Mouse (Mus musculus) adrenal gland, postnatal 36 days (tissue): ENCODE measurements around the gene Jmjd7. TPM values are rescaled to one million over a fixed set of nuclear protein-coding genes. Genes with fewer than 3 reads are reported as not detected.
A peak's percentile ranks its signal among the peaks of the same experiment; 100 is the strongest.

Experiments used
- DNase-seq, 2 experiments: peaks; one replicate each; pipeline ENCODE4 v3.0.0; 2021; ENCODE audit warnings: mixed read lengths in 1 of 2
- microRNA-seq: library from miRNA; unstranded; fragments of <30 nt; microRNA quantifications from one replicate; pipeline ENCODE4 v1.2.0, GENCODE M21; 2021
- total RNA-seq, 2 experiments: library from RNA; stranded (reverse); gene quantifications; 2 replicates each; pipeline ENCODE4 v1.2.3; 2021

Gene Jmjd7
- total RNA-seq, 2 experiments from 2014 or later = 7.1 to 9.1 TPM

DNA sequence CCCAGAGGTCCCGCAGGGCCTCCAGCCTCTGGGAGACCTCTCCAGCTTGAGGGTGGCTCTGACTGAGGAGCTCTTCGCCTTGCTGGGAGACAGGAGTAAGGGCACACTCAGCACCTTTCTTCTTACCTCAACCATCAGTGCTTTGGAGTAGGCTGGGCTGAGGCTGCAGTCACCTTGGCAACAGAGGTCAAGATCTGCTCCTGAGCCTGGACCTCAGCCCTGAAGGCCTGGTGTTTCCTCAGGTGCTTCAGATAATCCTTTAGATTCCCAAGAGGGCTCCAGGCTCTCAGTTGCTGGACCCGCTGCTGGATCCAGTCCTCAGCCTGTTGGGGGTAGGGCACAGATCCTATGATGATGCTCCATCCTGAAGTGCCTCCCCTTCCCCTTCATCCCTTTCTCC is 32.2 kb downstream of the Jmjd7 start:
- no peak for DNase-seq

DNA sequence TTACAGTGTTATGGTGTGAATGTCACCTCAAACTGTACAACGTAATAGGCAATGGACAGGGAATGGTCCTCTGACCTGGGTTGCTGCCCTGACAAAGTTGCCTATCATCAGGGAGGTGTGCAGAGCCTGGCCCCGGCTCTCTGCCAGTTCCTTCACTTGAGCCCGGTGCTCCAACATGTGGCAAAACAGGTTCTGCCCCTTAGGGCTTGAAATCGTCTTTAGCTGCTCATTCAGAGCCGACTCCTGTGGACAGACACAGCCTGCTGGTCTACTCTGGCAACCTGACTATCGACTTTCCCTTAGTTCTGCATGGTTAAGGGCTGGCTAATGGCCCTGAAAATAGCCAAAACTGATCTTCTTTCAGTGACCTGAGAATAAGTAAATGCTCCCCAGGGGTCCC is 32.9 kb downstream of the Jmjd7 start:
- peak in 1 of 2 experiments; percentile 37 for DNase-seq

DNA sequence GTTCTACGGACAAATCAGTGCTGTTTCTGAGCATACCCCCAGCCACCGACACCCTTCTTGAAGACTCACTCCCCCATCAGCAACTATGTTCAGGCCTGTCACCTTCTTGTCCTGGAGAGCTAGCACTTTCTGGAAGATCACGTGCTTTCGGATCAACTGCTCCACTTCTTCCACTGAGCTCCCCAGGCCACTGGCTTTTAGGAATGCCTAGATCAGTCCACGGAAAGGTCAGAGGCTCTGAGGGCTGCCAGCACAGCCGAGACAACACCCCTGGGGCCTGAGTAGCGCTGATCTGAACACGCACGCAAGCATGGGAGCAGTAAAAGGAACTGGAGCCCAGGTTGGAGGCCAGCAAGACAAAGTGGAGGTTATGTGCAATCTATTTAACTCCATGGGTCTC is 33.4 kb downstream of the Jmjd7 start:
- peak in 1 of 2 experiments; percentile 46 for DNase-seq

DNA sequence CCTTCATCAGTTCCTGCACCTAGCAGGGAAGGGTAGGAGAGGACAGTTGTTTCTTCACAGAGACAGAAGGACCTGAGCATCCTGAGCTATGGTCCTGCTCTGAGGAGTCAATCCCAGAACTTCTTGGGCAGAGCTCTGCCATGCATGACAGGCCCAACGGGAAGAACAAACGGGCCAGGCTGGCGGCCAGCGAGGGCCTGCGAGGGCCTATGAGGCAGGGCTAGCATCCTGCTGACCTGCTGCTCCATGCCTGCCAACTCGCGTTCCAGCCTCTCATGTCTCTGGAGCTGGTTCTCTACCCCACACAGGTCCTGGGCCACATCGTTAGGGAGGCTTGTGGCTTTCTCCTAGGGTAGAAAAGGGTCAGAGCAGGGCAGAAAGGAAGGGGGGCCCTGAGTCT is 35.0 kb downstream of the Jmjd7 start:
- DNase-seq = no peak

DNA sequence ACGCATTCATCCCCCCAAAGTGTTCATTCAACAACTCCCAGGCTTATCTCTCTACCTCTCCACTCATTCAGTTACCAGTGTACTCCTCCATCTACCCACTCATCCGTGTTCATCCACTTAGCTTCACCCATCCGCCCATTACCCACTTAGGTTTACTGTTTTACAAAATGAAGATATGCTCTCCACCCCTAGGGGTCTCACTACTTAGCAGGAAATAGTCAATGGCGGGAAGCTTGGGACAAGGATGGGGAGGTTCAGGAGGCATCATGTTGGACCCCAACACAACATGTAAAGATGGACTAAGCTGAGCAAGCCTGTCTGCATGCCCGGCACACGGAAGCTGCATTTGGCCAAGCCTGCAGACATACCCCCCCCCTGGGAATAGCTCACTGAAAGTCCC is 37.4 kb downstream of the Jmjd7 start:
- no peak for DNase-seq

DNA sequence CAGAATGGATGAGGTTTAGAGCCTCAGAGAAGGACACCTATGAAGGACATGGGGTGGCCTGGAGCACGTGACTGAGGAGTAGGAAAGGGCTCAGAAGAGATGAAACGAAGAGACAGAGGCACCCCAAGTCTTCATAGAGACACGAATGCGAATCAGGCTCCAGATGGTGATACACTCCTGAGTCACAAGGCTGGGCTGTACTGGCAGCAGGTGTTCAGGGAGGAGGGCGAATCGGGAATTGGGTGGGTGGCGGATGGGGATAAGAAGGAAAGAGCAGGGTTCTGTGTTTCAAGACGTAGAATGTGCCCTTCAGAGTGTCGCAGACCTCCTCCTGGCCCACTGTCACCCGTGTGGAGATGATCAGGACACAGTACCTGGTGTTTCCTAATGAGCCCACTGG is 38.0 kb downstream of the Jmjd7 start:
- DNase-seq = no peak

DNA sequence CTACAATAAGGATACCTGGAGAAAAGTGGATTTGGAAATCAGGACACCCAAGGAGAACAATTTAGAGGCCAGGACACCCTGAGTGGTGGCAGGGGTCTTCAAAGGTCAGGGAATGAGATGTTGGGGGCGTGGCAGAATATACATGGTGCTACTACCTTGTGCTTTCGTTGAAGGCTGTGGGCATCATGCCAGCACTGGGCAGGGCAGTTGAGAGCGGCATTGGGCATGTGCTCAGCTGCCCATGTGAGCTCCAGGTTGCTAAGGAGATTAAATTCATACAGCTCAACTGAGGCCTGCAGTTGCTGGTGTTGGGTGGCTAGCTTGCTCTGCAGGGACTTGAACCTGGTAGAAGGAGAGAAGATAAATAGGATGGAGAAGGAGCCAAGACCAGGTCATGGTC is 38.9 kb downstream of the Jmjd7 start:
- DNase-seq = peak; percentile 22 to 62

DNA sequence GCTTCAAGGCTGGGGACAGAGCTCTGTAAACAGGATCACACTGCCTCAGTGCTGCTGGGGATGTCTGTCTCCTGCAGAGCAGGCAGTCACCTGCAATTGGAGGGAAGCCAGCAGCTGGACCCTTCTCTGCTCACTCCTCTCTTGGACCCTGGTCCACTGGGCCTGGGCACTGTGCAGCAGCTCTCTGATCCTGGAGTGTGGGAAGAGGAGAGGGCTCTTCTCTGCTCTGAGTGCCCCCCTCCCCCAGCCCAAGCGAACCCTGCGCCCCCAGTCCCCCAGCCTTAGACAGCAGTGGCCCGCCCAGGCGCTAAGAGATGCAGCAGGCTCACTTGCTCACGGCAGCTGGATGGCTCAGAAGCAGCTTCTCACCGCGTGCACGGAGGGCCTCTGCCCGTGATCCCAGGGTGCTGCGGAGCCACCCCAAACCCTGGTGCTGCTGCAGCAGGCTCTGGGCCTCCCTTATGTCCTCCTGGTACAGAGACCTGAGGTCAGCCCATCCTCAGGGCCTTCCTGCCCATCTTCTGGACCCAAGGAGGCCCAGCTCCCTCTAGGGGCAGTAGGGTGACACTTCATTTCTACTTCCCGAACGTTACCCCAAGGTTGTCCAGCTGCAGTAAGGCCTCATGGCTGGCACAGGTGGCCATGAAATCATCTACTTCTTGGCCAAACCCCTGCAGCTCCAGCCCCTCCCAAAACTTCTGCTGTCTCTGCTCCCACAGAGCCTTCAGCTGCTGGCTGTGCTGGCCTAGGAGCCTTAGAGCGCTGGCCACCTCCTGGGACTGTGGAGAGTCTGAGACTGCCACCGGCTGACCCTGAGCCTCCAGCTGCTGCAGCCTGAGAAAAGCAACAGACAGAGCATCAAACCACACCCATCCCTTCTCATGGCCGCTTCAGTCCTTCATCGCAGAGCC is 41.5 kb downstream of the Jmjd7 start:
- DNase-seq = peak; percentile 49 to 66

DNA sequence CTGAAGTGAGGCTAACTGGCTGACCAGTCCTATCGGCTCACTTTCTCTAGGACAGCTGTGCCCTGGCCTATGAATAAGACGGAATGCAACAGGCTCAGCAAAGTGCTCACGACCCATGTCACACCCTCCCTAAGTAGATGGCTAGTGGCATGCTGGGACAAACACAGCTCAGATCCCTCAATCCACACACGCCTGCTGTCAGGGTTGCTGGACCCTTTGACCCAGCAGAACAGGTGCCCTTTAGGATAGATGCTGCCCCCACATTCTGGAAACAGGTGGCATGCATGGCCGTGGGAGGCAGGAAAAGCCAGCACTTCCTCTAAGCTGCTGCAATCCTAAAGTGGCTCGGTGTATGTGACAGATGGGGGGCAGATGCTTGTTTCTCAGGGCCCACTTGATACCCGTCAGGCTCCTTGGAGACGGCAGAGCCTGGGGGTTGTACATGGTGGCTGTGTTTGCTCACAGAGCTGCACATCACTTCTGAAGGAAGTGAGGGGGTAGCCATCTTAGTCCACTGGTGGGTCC is 42.2 kb downstream of the Jmjd7 start:
- DNase-seq = no peak

DNA sequence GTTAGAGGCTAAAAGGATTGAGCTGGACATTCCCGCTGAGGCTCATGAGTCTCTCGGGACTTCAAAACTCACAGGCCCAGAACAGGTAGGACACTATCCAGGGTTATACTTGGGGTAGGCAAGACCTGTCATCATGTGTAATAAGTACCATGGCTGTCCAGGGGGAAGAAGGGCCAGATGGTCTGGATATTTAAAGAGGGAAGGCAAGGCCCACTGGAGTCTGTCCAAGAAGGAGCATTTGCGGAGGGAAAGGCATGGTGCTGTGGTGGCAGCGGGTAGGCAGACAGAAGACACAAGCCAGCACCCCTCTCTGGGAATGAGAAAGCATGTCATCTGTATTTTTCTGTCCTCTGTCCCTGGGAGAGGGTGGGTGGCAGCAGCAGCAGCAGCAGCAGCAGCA is 46.8 kb downstream of the Jmjd7 start:
- no peak for DNase-seq

DNA sequence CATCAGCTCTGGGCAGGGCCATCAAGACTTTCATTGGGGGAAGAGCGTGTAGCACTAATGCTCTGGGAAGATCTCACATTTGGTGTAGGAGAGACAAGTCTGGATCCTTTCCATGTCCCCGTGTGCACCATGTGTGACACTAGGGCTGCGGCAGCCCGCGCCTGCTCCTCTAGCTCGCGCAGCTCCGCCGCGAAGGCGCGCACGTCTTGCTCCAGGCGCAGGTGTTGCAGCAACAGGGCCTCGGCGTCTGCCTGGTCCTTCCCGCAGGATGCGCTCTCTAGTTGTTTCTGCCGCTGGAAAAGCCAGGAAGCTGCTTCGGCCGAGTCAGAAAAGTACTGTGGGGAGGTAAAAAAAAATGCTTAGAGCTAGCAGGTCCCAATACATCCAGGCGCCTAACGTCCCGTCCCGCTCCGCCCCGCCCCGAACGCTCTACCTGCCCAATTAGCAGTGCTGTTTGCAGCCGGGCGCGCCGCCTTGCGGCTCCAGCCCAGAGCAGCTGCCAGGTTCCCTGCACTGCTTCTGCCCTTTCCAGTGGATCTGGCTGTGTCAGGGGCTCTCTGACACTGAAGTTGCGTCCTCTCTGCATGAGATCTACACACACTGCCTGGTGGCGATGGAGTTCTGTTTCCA is 48.9 kb downstream of the Jmjd7 start:
- peak; percentile 63 to 74 for DNase-seq

Small RNA genes within 50 kb of the gene (microRNA-seq; reads per million reads assigned to microRNA genes)
- gene Mir7665 = 0.75 reads per million

Other genes starting within 250 kb of the Jmjd7 start
- 10 to 100 TPM; 13.4 to 17.8 TPM for gene Rpap1, start 239.9 kb upstream of the Jmjd7 start, total RNA-seq
- 1 to 10 TPM; 3.5 to 4.7 TPM for gene Tyro3, start 229.8 kb upstream of the Jmjd7 start, total RNA-seq
- 10 to 100 TPM; 46.7 to 47.5 TPM for gene Mga, start 130.3 kb upstream of the Jmjd7 start, total RNA-seq
- 10 to 100 TPM; 14.7 to 14.8 TPM for gene Mapkbp1, start 54.8 kb upstream of the Jmjd7 start, total RNA-seq
- under 1 TPM; 0.72 to 0.89 TPM for gene Gm28042, start within 50 bp of the Jmjd7 start, total RNA-seq
- 1 to 10 TPM; 1.9 to 2.3 TPM for gene Pla2g4b, start 5.9 kb downstream of the Jmjd7 start, total RNA-seq
- gene Ehd4, start 127.1 kb downstream of the Jmjd7 start, total RNA-seq = 10 to 100 TPM; 44.5 to 48.7 TPM
- under 1 TPM; 0.13 to 0.20 TPM for gene Pla2g4e, start 217.9 kb downstream of the Jmjd7 start, total RNA-seq